In the genomic region with DNA sequence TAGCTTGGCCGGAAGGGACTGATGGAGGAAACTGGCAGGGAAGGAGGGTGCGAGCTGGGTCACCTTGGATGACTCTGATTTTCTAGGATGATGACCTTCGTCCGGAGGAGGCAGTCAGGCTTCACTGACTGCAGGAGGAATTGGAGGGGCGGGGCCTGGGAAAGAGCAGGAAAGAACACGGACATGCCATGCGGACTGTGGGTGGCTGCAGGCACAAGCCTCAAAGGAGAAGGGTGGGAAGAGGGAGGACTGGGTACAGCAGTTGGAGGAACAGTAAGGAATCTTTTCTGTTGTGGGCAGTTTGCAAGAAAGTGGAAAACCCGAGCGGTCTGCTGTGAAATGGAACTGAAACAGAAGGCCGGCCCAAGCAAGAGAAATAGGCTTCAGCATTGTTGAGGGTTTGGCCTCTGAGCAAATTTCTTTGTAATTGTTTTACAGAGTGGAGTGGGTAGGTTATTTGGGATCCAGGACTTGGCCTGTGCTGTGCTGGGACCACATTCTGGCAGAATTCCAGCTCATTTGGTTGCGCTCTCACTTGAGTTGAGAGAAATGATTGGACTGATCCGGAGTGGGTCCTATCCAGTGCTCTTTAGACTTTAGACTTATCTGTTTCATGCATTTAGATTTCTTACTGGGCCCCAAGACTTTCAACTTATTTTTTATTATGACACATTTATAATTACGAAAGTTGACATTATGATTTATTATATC, we compare ENCODE assay signal across 14 mouse cellular contexts. TPM values are rescaled to one million over a fixed set of nuclear protein-coding genes. Genes with fewer than 3 reads are reported as not detected.
DNase-seq lines count a peak whose midpoint lies in the region; ATAC-seq and TF ChIP-seq lines count a peak whose summit lies in the region.
"Had no signal": no experiment of that assay in that cellular context is flagged by ENCODE, and none has a peak within 500 bp of the region (broad histone marks: within the 10 kb centered on the region; RNA-seq: fewer than 3 reads in every experiment).

No protein-coding gene starts in this region.

- intact Hi-C loops in gastrocnemius, adult 2 months (cut with DNase I) = no loop called here

- 46% methylated on average over 13 of the region's 13 CpGs for WGBS in kidney, embryonic 15.5 days

- peaks cover 19% of the 10 kb centered on the region for H3K4me1 ChIP-seq in kidney, embryonic 15.5 days
- H3K4me1 ChIP-seq: liver, embryonic 13.5 days had no signal

- H3K4me3 ChIP-seq in kidney, embryonic 15.5 days (replicated peaks) = no peak overlapping the region
- H3K4me3 ChIP-seq in gastrocnemius, adult 2 months = no peak overlapping the region
- H3K4me3 ChIP-seq: liver, embryonic 13.5 days; midbrain, embryonic 12.5 days had no signal

- H3K9ac ChIP-seq in kidney, embryonic 15.5 days = no peak overlapping the region
- H3K9ac ChIP-seq: liver, embryonic 13.5 days; midbrain, embryonic 12.5 days had no signal

- ATAC-seq in kidney, embryonic 15.5 days (replicated peaks; ENCODE audit: low FRiP score) = peak; percentile 59

- H3K4me2 ChIP-seq in kidney, embryonic 15.5 days = no peak overlapping the region; the same call in 1 of the 2 replicates
- H3K4me2 ChIP-seq: liver, embryonic 13.5 days; midbrain, embryonic 12.5 days had no signal

- no peaks in the 10 kb centered on the region for H3K36me3 ChIP-seq in kidney, embryonic 15.5 days
- H3K36me3 ChIP-seq: liver, embryonic 13.5 days; midbrain, embryonic 12.5 days had no signal

- TF ChIP-seq CTCF in gastrocnemius, adult 2 months (IDR thresholded peaks at IDR 0.05) = no peak

- no peaks in the 10 kb centered on the region for H3K27me3 ChIP-seq in kidney, embryonic 15.5 days
- H3K27me3 ChIP-seq: CH12.LX; liver, embryonic 13.5 days; midbrain, embryonic 12.5 days had no signal

- peak; percentile 23 to 53 for DNase-seq in frontal cortex, adult 2 months (ENCODE audit: extremely low spot score in 1 of 2, low spot score in 1 of 2)
- no peak for DNase-seq in frontal cortex, postnatal 14 days (ENCODE audit: low spot score in 2 of 2)
- DNase-seq in testis, postnatal 10 days (ENCODE audit: low spot score) = peak; percentile 58
- no peak for DNase-seq in testis, postnatal 14 days (ENCODE audit: low spot score)
- DNase-seq in urinary bladder, adult 2 months (ENCODE audit: low spot score) = no peak
- no peak for DNase-seq in thymus, postnatal 25 days
- no peak for DNase-seq in gastrocnemius, adult 2 months
- DNase-seq: cerebellum, adult 9-11 months; liver, embryonic 13.5 days had no signal

- H3K9me3 ChIP-seq in kidney, embryonic 15.5 days (replicated peaks) = no peaks in the 10 kb centered on the region
- H3K9me3 ChIP-seq: liver, embryonic 13.5 days; midbrain, embryonic 12.5 days had no signal

- H3K27ac ChIP-seq in kidney, embryonic 15.5 days = peak overlapping the region; percentile 63
- H3K27ac ChIP-seq in gastrocnemius, adult 2 months = no peak overlapping the region
- H3K27ac ChIP-seq: liver, embryonic 13.5 days; midbrain, embryonic 12.5 days had no signal

RNA-seq across cellular contexts. Expression of a gene that starts 30.7 kb away (rescaled TPM):
- polyA plus RNA-seq in frontal cortex, adult 2 months (2012; rRNA removed) = 0.32 and 0.36 TPM in 2 replicates
- polyA plus RNA-seq in kidney, embryonic 15.5 days (2015; fragmentation: Nextera tagmentation; extraction: Ambion mirVana) = 0.86 and 1.0 TPM in 2 replicates
- 0.18 and 0.19 TPM in 2 replicates for polyA plus RNA-seq in urinary bladder, adult 2 months (2012; rRNA removed)
- not detected for total RNA-seq in gastrocnemius, adult 2 months (2021)
- total RNA-seq: CH12.LX had no signal
- polyA plus RNA-seq: heart, embryonic 16.5 days; intestine, embryonic 14.5 days had no signal

Comparison
In these comparisons a context has a peak if more than half of its experiments do, and no peak if none do; other contexts are left out.
1. DNase-seq: peak in frontal cortex, adult 2 months (2 of 2) and testis, postnatal 10 days (single experiment); none in frontal cortex, postnatal 14 days (0 of 2), testis, postnatal 14 days (single experiment), urinary bladder, adult 2 months (single experiment), thymus, postnatal 25 days (single experiment) and gastrocnemius, adult 2 months (single experiment).